Mouse (Mus musculus) v-Abl transformed pro-B cells (cell line): ENCODE results near the gene Pfn2.
"Not testable (repeated sequence)": the region's sequence is repeated elsewhere in the genome, so short reads cannot be mapped to it uniquely, and the experiment has no call there.

Source experiments
- in situ Hi-C, 2 experiments: fragments of 400-800 bp; cut with MboI; formaldehyde crosslinking; loops; one replicate each; pipeline ENCODE4 v1.15.1; 2025; ENCODE audit not compliant: unreplicated experiment in 2 of 2

Gene Pfn2

GRCm38 (mm10) chr3:57847760-57848185 is at the start of gene Pfn2:
Gene Pfn2, minus strand, starts transcription at chr3:57848079.
- in situ Hi-C loops = loop anchor here (5.0 to 25.0 kb wide), 9 partner anchors 275 to 1215 kb away; partner anchors contain the start of gene Tsc22d2 (in 1 of the 2)

GRCm38 (mm10) chr3:57882945-57883344 is 35.1 kb upstream of the Pfn2 start:
- in situ Hi-C loops = no loop called here

GRCm38 (mm10) chr3:57846912-57847759 is 743 bp downstream of the Pfn2 start:
- in situ Hi-C loops = loop anchor here (5.0 to 25.0 kb wide), 9 partner anchors 275 to 1215 kb away; partner anchors contain the start of gene Tsc22d2 (in 1 of the 2)

- in situ Hi-C loops = loop anchor here (5.0 to 25.0 kb wide), 9 partner anchors 276 to 1216 kb away; partner anchors contain the start of gene Tsc22d2 (in 1 of the 2)
Measured at GRCm38 (mm10) chr3:57846662-57846911, 1.3 kb downstream of the Pfn2 start.

- in situ Hi-C loops = loop anchor here (5.0 to 25.0 kb wide), 9 partner anchors 276 to 1216 kb away; partner anchors contain the start of gene Tsc22d2 (in 1 of the 2)
Measured at GRCm38 (mm10) chr3:57845786-57846661, 1.9 kb downstream of the Pfn2 start.

GRCm38 (mm10) chr3:57843775-57844174 is 4.1 kb downstream of the Pfn2 start:
- in situ Hi-C loops = loop anchor here (5.0 to 25.0 kb wide), 9 partner anchors 279 to 1219 kb away; partner anchors contain the start of gene Tsc22d2 (in 1 of the 2)

GRCm38 (mm10) chr3:57836911-57837310 is 11.0 kb downstream of the Pfn2 start:
- in situ Hi-C loops = loop anchor here in 1 of 2 experiments (10.0 to 25.0 kb wide), 5 partner anchors 375 to 1225 kb away; no protein-coding TSS in a partner anchor

GRCm38 (mm10) chr3:57833585-57833984 is 14.3 kb downstream of the Pfn2 start:
- in situ Hi-C loops = loop anchor here in 1 of 2 experiments (10.0 to 25.0 kb wide), 5 partner anchors 371 to 1229 kb away; no protein-coding TSS in a partner anchor

- in situ Hi-C loops = loop anchor here in 1 of 2 experiments (25.0 kb wide), 4 partner anchors 364 to 1236 kb away; no protein-coding TSS in a partner anchor
Measured at GRCm38 (mm10) chr3:57825866-57826265, 22.0 kb downstream of the Pfn2 start.

- in situ Hi-C loops = loop anchor here in 1 of 2 experiments (10.0 kb wide), 1 partner anchor 151 kb away; no protein-coding TSS in a partner anchor
Measured at GRCm38 (mm10) chr3:57815447-57815846, 32.4 kb downstream of the Pfn2 start.

GRCm38 (mm10) chr3:57795071-57795470 is 52.8 kb downstream of the Pfn2 start:
- in situ Hi-C loops = not testable (repeated sequence)
